Mouse (Mus musculus) heart, embryonic 13.5 days (tissue): Measurements from ENCODE around the gene Glycam1. TPM values are rescaled to one million over a fixed set of nuclear protein-coding genes. Genes with fewer than 3 reads are reported as not detected.
A peak's percentile ranks its signal among the peaks of the same experiment; 100 is the strongest.

Source experiments
- ATAC-seq: fragments of 200-750 bp; cut with Nextera tagmentation; 2 replicates; pipeline ENCODE4 v1.8.0; 2017; ENCODE audit warnings: moderate TSS enrichment; ENCODE audit not compliant: insufficient number of reproducible peaks, low FRiP score, low TSS enrichment; ENCODE audit errors: extremely low read depth
- H3K27ac ChIP-seq: fragments of 300-500 bp; sonication (generic); replicated peaks from 2 replicates; pipeline ENCODE4 v1.5.1; 2015; ENCODE audit warnings: moderate library complexity, mild to moderate bottlenecking, inconsistent platforms
- H3K27me3 ChIP-seq: fragments of 300-500 bp; sonication (generic); replicated peaks from 2 replicates; pipeline ENCODE4 v1.6.1; 2015; ENCODE audit warnings: mild to moderate bottlenecking, inconsistent platforms
- H3K36me3 ChIP-seq: fragments of 300-500 bp; sonication (generic); 2 replicates; pipeline ENCODE4 v1.6.1; 2015; ENCODE audit warnings: mild to moderate bottlenecking, inconsistent platforms
- H3K4me1 ChIP-seq: fragments of 300-500 bp; sonication (generic); 2 replicates; pipeline ENCODE4 v1.6.1; 2015; ENCODE audit warnings: inconsistent platforms
- H3K4me2 ChIP-seq: fragments of 300-500 bp; sonication (generic); 2 replicates; pipeline ENCODE4 v1.6.1; 2015; ENCODE audit warnings: inconsistent platforms, mild to moderate bottlenecking, moderate library complexity
- H3K4me3 ChIP-seq: fragments of 300-500 bp; sonication (generic); 2 replicates; pipeline ENCODE4 v1.5.1; 2015; ENCODE audit warnings: moderate library complexity, mild to moderate bottlenecking, inconsistent platforms
- H3K9ac ChIP-seq: fragments of 300-500 bp; sonication (generic); 2 replicates; pipeline ENCODE4 v1.6.1; 2015; ENCODE audit warnings: inconsistent platforms, mild to moderate bottlenecking, moderate library complexity
- H3K9me3 ChIP-seq: fragments of 300-500 bp; sonication (generic); 2 replicates; pipeline ENCODE4 v1.6.1; 2016; ENCODE audit warnings: inconsistent platforms
- WGBS: fragments of 180-500 bp; shearing (Covaris S2); methylation state at CpG from one replicate; pipeline ENCODE4 v1.1.7; 2015; ENCODE audit warnings: mixed read lengths; 5-methylcytosine and 5-hydroxymethylcytosine counted together
- polyA plus RNA-seq: library from polyadenylated mRNA; unstranded; fragments of >200 nt; fragmentation: Nextera tagmentation; extraction: Ambion mirVana; gene quantifications from 2 replicates; pipeline ENCODE4 v1.2.1, GENCODE M21; 2015

Gene Glycam1
- polyA plus RNA-seq, 1 experiment from 2014 or later = not detected

GRCm38 (mm10) chr15:103537822-103538213 lies 27.1 kb downstream of the Glycam1 start, which contains the start of gene Ppp1r1a:
TSS of gene Ppp1r1a (minus strand) at chr15:103538003.
- peak within 1 kb of the TSS; percentile 84 for H3K4me3 ChIP-seq
- no peaks in the 10 kb centered on the region for H3K9me3 ChIP-seq
- peak; percentile 64 for ATAC-seq
- under 1% methylated on average over 36 of the region's 36 CpGs for WGBS
- H3K27ac ChIP-seq = peak within 1 kb of the TSS; percentile 91
- peak within 1 kb of the TSS; percentile 89 for H3K4me2 ChIP-seq
- no peaks in the 10 kb centered on the region for H3K36me3 ChIP-seq
- peaks cover 34% of the 10 kb centered on the region for H3K4me1 ChIP-seq
- peak within 1 kb of the TSS; percentile 92 for H3K9ac ChIP-seq
- peaks cover 51% of the 10 kb centered on the region for H3K27me3 ChIP-seq

DNA sequence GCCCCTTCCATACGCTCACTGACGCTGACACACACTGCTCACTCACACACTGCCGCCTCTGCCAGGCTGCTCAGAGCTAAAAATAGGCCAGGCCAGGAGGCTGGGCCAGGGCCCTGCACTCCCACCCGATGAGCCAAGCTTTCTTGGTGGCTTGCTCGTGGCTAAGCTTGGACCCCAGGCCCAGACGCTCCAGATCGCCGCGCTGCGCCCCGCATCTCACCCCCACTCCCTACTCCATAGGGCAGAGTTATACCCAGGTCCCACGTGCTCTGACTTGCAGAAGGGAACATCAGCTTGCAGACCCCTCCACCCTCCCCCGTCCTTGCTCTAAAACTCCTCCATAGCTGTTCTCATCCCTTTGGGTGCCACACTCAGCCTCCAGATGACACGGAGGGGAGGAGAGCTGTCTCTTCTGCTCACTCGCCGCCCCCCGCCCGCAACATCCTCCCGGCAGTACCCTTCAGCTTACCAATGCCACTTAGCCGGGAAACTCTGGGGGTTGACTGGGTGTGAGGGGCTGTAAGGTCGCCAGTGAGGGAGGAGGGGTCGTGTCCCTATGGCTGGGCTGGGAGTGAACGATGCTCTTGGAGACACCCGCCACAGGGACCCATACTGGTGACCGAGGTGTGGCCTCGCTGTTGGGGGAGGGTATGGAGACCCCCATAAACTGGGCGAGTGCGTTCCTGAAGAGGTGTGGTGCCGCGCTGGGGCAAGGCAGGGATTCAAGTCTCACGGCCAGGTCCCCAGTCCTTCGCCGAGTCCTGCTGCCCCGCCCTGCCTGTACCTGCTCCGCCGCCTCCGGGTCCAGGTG lies 27.7 kb downstream of the Glycam1 start:
- Histone ChIP-seq H3K9me3 (no peaks in the 10 kb centered on the region), H3K4me1 (peaks cover 30% of the 10 kb centered on the region), H3K27me3 (peaks cover 51% of the 10 kb centered on the region), H3K27ac (peak overlapping the region; percentile 91), H3K9ac (peak overlapping the region; percentile 92), H3K4me2 (peak overlapping the region; percentile 89), H3K4me3 (peak overlapping the region; percentile 84), H3K36me3 (no peaks in the 10 kb centered on the region)
- under 1% methylated on average over 37 of the region's 37 CpGs for WGBS
- ATAC-seq = peak; percentile 38

- Histone ChIP-seq H3K4me1 (peaks cover 30% of the 10 kb centered on the region), H3K9ac (peak overlapping the region; percentile 92), H3K4me2 (peak overlapping the region; percentile 89), H3K9me3 (no peaks in the 10 kb centered on the region), H3K4me3 (peak overlapping the region; percentile 84), H3K27ac (peak overlapping the region; percentile 91), H3K36me3 (peaks cover 3% of the 10 kb centered on the region; the same call in 1 of the 2 replicates), H3K27me3 (peaks cover 51% of the 10 kb centered on the region)
- WGBS = 16% methylated on average over 2 of the region's 2 CpGs
- ATAC-seq = no peak
Measured at GRCm38 (mm10) chr15:103536456-103536855, 28.4 kb downstream of the Glycam1 start.

GRCm38 (mm10) chr15:103535786-103536185 lies 29.1 kb downstream of the Glycam1 start:
- Histone ChIP-seq H3K9ac (peak overlapping the region; percentile 61), H3K27me3 (peaks cover 51% of the 10 kb centered on the region), H3K27ac (peak overlapping the region; percentile 58; the same call in 1 of the 2 replicates), H3K36me3 (peaks cover 3% of the 10 kb centered on the region; the same call in 1 of the 2 replicates), H3K9me3 (no peaks in the 10 kb centered on the region), H3K4me3 (no peak overlapping the region), H3K4me2 (no peak overlapping the region), H3K4me1 (peaks cover 30% of the 10 kb centered on the region)
- 48% methylated on average over 1 of the region's 1 CpGs for WGBS
- no peak for ATAC-seq

GRCm38 (mm10) chr15:103535030-103535429 lies 29.9 kb downstream of the Glycam1 start:
- peaks cover 30% of the 10 kb centered on the region for H3K4me1 ChIP-seq
- H3K9ac ChIP-seq = no peak overlapping the region
- no peak overlapping the region for H3K27ac ChIP-seq
- H3K36me3 ChIP-seq = peaks cover 3% of the 10 kb centered on the region; the same call in 1 of the 2 replicates
- 77% methylated on average over 2 of the region's 2 CpGs for WGBS
- H3K4me3 ChIP-seq = no peak overlapping the region
- H3K27me3 ChIP-seq = peaks cover 51% of the 10 kb centered on the region
- H3K9me3 ChIP-seq = no peaks in the 10 kb centered on the region
- H3K4me2 ChIP-seq = no peak overlapping the region
- no peak for ATAC-seq

GRCm38 (mm10) chr15:103534054-103534620 lies 30.7 kb downstream of the Glycam1 start:
- H3K9me3 ChIP-seq = no peaks in the 10 kb centered on the region
- peaks cover 3% of the 10 kb centered on the region; the same call in 1 of the 2 replicates for H3K36me3 ChIP-seq
- 73% methylated on average over 7 of the region's 7 CpGs for WGBS
- H3K4me1 ChIP-seq = peaks cover 33% of the 10 kb centered on the region
- H3K9ac ChIP-seq = no peak overlapping the region
- H3K4me3 ChIP-seq = no peak overlapping the region
- peaks cover 44% of the 10 kb centered on the region for H3K27me3 ChIP-seq
- H3K27ac ChIP-seq = no peak overlapping the region
- ATAC-seq = no peak
- no peak overlapping the region for H3K4me2 ChIP-seq

GRCm38 (mm10) chr15:103530372-103530771 lies 34.5 kb downstream of the Glycam1 start:
- H3K27me3 ChIP-seq = peaks cover 12% of the 10 kb centered on the region; the same call in 1 of the 2 replicates
- H3K27ac ChIP-seq = no peak overlapping the region
- ATAC-seq = no peak
- WGBS = 11% methylated on average over 5 of the region's 5 CpGs
- no peak overlapping the region for H3K4me3 ChIP-seq
- no peaks in the 10 kb centered on the region for H3K9me3 ChIP-seq
- H3K9ac ChIP-seq = no peak overlapping the region
- H3K36me3 ChIP-seq = peaks cover 5% of the 10 kb centered on the region; the same call in 1 of the 2 replicates
- H3K4me1 ChIP-seq = peaks cover 4% of the 10 kb centered on the region
- H3K4me2 ChIP-seq = no peak overlapping the region

- H3K36me3 ChIP-seq = no peaks in the 10 kb centered on the region
- H3K9me3 ChIP-seq = no peaks in the 10 kb centered on the region
- no peak overlapping the region for H3K9ac ChIP-seq
- WGBS = 62% methylated on average over 3 of the region's 3 CpGs
- H3K4me3 ChIP-seq = no peak overlapping the region
- no peaks in the 10 kb centered on the region for H3K27me3 ChIP-seq
- no peak overlapping the region for H3K4me2 ChIP-seq
- no peak overlapping the region for H3K27ac ChIP-seq
- no peak for ATAC-seq
- peaks cover 15% of the 10 kb centered on the region for H3K4me1 ChIP-seq
Measured at GRCm38 (mm10) chr15:103523156-103523555, 41.7 kb downstream of the Glycam1 start.

GRCm38 (mm10) chr15:103522458-103523099 lies 42.3 kb downstream of the Glycam1 start:
- Histone ChIP-seq H3K27me3 (no peaks in the 10 kb centered on the region), H3K4me2 (no peak overlapping the region), H3K4me3 (no peak overlapping the region), H3K4me1 (peaks cover 15% of the 10 kb centered on the region), H3K9me3 (no peaks in the 10 kb centered on the region), H3K9ac (no peak overlapping the region), H3K27ac (no peak overlapping the region), H3K36me3 (no peaks in the 10 kb centered on the region)
- WGBS = 55% methylated on average over 3 of the region's 3 CpGs
- ATAC-seq = no peak

- H3K9me3 ChIP-seq = no peaks in the 10 kb centered on the region
- 0 out of 2 replicates have a peak overlapping the region, but pooled peaks have one; percentile 6 for H3K27ac ChIP-seq
- no peak overlapping the region for H3K4me3 ChIP-seq
- no peaks in the 10 kb centered on the region for H3K27me3 ChIP-seq
- no peak for ATAC-seq
- no peak overlapping the region for H3K4me2 ChIP-seq
- no peaks in the 10 kb centered on the region for H3K36me3 ChIP-seq
- H3K4me1 ChIP-seq = peaks cover 22% of the 10 kb centered on the region
- H3K9ac ChIP-seq = no peak overlapping the region
- 28% methylated on average over 4 of the region's 4 CpGs for WGBS
Measured at GRCm38 (mm10) chr15:103519386-103520378, 45.2 kb downstream of the Glycam1 start.
